Mouse (Mus musculus): ENCODE measurements around the gene Mpzl3. TPM values are rescaled to one million over a fixed set of nuclear protein-coding genes. Genes with fewer than 3 reads are reported as not detected.
A peak's percentile ranks its signal among the peaks of the same experiment; 100 is the strongest.
"Not testable (repeated sequence)": the region's sequence is repeated elsewhere in the genome, so short reads cannot be mapped to it uniquely, and the experiment has no call there.

Gene Mpzl3
- total and polyA plus RNA-seq, 2 experiments from 2014 or later = 1.2 to 1.8 TPM

DNA sequence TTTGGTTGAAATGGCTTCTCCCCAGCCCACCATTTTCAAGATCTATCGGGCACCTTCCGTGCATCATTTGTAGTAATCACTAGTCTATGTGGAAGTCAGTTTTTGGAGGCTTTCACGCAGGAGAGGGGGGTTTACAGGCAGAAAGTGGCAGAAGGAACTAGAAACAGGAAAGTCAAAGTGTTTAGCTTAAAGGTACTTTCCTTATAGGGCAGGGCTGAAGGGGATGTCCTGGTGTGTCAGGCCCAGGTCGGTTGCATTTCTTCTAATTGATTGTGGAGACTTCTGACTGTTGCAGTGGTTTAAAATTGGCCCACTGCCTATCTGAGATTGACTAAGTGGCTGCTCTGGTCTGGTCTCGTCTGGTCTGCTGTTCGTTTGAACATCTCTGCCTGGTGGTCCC is 24.6 kb upstream of the Mpzl3 start:
- no peak for ATAC-seq
- no peak for TF ChIP-seq CTCF (IDR thresholded peaks at IDR 0.05; ENCODE audit: low read depth)

DNA sequence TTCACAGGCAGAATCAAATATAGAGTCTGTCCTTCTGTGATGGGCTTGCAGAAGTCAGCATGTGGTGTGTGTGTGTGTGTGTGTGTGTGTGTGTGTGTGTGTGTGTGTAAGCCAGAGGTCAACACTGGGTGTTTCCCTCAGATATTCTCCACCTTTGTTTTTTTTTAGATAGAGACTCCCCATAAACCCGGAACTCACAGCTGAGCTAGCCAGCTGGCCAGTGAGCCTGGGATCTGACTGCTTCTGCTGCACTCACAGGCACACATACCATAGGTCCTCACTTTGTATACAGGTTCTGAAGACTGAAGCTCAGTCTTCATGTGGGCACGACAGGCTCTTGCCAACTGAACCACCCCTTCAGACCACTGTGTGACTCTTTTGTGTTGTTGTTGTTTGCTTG is 22.7 kb upstream of the Mpzl3 start:
- no peak for ATAC-seq
- DNase-seq (ENCODE audit: low spot score) = no peak
- Histone ChIP-seq H3K4me3 (ENCODE audit: low read length) (no peak overlapping the region), H3K36me3 (ENCODE audit: insufficient read depth, low read length) (no peaks in the 10 kb centered on the region), H3K4me1 (ENCODE audit: insufficient read depth, low read length) (no peaks in the 10 kb centered on the region), H3K9me3 (ENCODE audit: low read length) (no peaks in the 10 kb centered on the region), H3K27me3 (ENCODE audit: insufficient read depth, low read length) (no peaks in the 10 kb centered on the region), H3K4me2 (ENCODE audit: low read depth, low read length) (no peak overlapping the region), H3K9ac (replicated peaks; ENCODE audit: low read length) (no peak overlapping the region), H3K27ac (no peak overlapping the region)
- WGBS = 73% methylated on average over 2 of the region's 2 CpGs
- TF ChIP-seq CTCF (IDR thresholded peaks at IDR 0.05; ENCODE audit: low read depth) = no peak

More for the DNA sequence above, 24.6 kb upstream of the Mpzl3 start:
- Histone ChIP-seq H3K4me2 (ENCODE audit: low read depth, low read length) (no peak overlapping the region), H3K4me1 (ENCODE audit: insufficient read depth, low read length) (no peaks in the 10 kb centered on the region), H3K4me3 (ENCODE audit: low read length) (no peak overlapping the region), H3K27ac (no peak overlapping the region), H3K36me3 (ENCODE audit: insufficient read depth, low read length) (no peaks in the 10 kb centered on the region), H3K27me3 (ENCODE audit: insufficient read depth, low read length) (no peaks in the 10 kb centered on the region), H3K9me3 (ENCODE audit: low read length) (no peaks in the 10 kb centered on the region), H3K9ac (replicated peaks; ENCODE audit: low read length) (no peak overlapping the region)
- no peak for DNase-seq (ENCODE audit: low spot score)
- 71% methylated on average over 6 of the region's 6 CpGs for WGBS

DNA sequence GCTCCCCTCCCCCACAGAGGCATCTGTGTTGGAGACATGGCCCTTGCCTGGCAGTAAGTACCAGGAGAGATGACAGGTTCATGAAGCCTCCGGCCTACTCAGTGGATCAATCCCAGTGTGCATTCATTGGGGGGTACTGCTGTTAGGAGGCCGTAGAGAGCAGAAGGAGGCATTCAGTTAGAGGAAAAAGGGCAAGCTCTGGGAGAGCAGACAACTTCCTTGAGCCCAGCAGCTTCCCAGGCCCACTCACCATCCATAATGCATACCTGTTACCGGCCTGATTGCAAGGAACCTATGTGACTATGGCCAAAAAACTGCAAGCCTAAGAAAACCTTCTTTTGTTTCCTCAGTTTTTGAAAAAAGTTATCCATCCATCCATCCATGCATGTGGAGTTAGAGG is 20.5 kb upstream of the Mpzl3 start:
- Histone ChIP-seq H3K4me3 (ENCODE audit: low read length) (no peak overlapping the region), H3K4me2 (ENCODE audit: low read depth, low read length) (no peak overlapping the region), H3K27ac (no peak overlapping the region), H3K4me1 (ENCODE audit: insufficient read depth, low read length) (no peaks in the 10 kb centered on the region), H3K27me3 (ENCODE audit: insufficient read depth, low read length) (peaks cover 4% of the 10 kb centered on the region; the same call in 1 of the 2 replicates), H3K9ac (replicated peaks; ENCODE audit: low read length) (no peak overlapping the region), H3K36me3 (ENCODE audit: insufficient read depth, low read length) (no peaks in the 10 kb centered on the region), H3K9me3 (ENCODE audit: low read length) (no peaks in the 10 kb centered on the region)
- ATAC-seq = no peak
- DNase-seq (ENCODE audit: low spot score) = no peak
- 74% methylated on average over 3 of the region's 3 CpGs for WGBS
- TF ChIP-seq CTCF (IDR thresholded peaks at IDR 0.05; ENCODE audit: low read depth) = no peak

DNA sequence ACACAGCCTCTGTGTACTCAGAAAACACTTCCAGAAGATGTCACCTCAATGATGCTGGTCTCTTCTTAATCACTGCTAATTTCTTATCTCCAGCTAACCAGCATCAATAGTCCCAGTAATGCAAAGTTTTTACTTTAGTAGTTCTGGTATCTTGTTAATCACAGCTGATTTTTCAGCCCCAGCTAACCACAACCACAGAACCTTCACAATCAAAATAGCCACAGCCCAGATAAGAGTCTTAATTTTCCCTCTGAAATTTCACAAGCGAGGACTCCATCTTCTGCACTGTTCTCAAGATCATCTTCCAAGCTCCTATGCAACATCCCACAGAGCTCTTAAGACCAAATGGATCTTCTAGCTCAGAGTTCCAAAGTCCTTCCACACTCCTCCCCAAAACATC is 17.2 kb upstream of the Mpzl3 start:
- H3K4me2 ChIP-seq (ENCODE audit: low read depth, low read length); H3K9me3 ChIP-seq (ENCODE audit: low read length); DNase-seq (ENCODE audit: low spot score); H3K4me1 ChIP-seq (ENCODE audit: insufficient read depth, low read length); ATAC-seq; H3K9ac ChIP-seq (replicated peaks; ENCODE audit: low read length); H3K27ac ChIP-seq; H3K4me3 ChIP-seq (ENCODE audit: low read length); H3K36me3 ChIP-seq (ENCODE audit: insufficient read depth, low read length): not testable (repeated sequence)
- peaks cover 34% of the 10 kb centered on the region for H3K27me3 ChIP-seq (ENCODE audit: insufficient read depth, low read length)
- 89% methylated on average over 1 of the region's 1 CpGs for WGBS

DNA sequence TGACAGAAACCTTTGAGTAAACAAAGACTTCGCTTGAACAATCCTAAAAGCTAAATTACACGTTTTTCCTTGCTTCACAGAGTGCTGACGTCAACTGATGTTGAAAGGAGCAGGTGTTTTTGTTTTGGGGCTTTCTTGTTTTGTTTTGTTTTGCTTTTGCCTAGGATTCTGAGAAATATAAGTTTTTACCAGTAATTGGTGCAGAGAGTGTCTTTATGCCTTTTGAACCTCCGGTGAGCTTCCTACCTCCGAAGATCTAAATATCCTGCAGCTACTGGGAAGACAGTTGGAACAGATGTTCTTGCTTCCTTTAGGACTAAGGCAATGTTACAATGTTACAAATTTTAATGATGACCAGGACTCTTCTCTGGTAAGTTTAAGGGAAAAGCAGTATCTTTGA is 15.5 kb upstream of the Mpzl3 start, which contains the start of gene Mpzl2:
Mpzl2 (plus strand) TSS at position 301 of the 400 bp plus-strand sequence.
- ATAC-seq (no peak), DNase-seq (ENCODE audit: low spot score) (no peak)
- Histone ChIP-seq H3K9me3 (ENCODE audit: low read length) (no peaks in the 10 kb centered on the region), H3K27me3 (ENCODE audit: insufficient read depth, low read length) (peaks cover 47% of the 10 kb centered on the region), H3K4me3 (ENCODE audit: low read length) (no peak within 1 kb of the TSS), H3K27ac (no peak within 1 kb of the TSS), H3K9ac (replicated peaks; ENCODE audit: low read length) (no peak within 1 kb of the TSS), H3K36me3 (ENCODE audit: insufficient read depth, low read length) (no peaks in the 10 kb centered on the region), H3K4me1 (ENCODE audit: insufficient read depth, low read length) (no peaks in the 10 kb centered on the region; the same call in 1 of the 2 replicates), H3K4me2 (ENCODE audit: low read depth, low read length) (0 out of 2 replicates have a peak within 1 kb of the TSS, but pooled peaks have one; percentile 13)
- TF ChIP-seq CTCF (IDR thresholded peaks at IDR 0.05; ENCODE audit: low read depth) = no peak
- WGBS = 68% methylated on average over 5 of the region's 5 CpGs

DNA sequence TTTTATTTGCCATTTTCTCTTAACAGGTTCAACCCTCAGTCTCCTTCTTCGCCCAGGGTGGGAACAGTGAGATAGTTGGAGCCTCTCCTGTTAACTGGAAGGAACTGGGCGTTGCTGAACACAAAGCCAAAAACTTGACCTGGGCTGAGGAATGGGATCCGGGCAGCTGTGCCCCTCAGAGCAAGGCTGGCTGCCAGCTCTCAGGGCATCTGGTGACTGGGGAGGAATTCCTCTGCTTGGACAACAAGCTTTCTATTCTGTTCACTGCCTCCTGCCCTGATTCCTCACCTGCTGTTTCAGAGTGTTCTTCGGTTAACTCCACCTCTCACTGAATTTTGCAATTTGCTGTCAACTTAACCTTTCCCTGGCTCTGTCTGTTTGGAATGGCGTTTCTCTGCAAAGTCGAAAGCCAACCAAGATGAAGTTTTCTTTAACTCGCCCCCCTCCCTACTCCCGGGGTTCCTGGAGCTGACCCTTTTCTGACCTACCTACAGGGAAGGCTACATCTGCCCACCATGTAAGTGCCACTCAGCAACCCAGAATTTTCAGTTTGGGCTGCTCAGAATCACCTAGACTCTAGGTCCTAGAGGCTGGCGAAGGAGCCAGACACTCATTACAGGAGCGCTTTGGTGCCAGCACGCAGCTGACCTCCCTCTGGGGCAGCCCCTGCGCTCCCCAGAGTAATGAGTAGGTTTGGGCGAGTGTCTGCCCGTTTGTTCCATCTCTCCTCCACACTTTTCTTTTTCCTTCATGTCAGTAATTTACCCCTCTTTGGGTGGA is 14.7 kb upstream of the Mpzl3 start:
- 15% methylated on average over 14 of the region's 14 CpGs for WGBS
- H3K27ac ChIP-seq = no peak overlapping the region
- 0 out of 2 replicates have a peak overlapping the region, but pooled peaks have one; percentile 13 for H3K4me2 ChIP-seq (ENCODE audit: low read depth, low read length)
- no peaks in the 10 kb centered on the region for H3K36me3 ChIP-seq (ENCODE audit: insufficient read depth, low read length)
- TF ChIP-seq CTCF (IDR thresholded peaks at IDR 0.05; ENCODE audit: low read depth) = no peak
- DNase-seq (ENCODE audit: low spot score) = no peak
- no peaks in the 10 kb centered on the region; the same call in 1 of the 2 replicates for H3K4me1 ChIP-seq (ENCODE audit: insufficient read depth, low read length)
- H3K9me3 ChIP-seq (ENCODE audit: low read length) = no peaks in the 10 kb centered on the region
- H3K4me3 ChIP-seq (ENCODE audit: low read length) = no peak overlapping the region
- peaks cover 47% of the 10 kb centered on the region for H3K27me3 ChIP-seq (ENCODE audit: insufficient read depth, low read length)
- no peak overlapping the region for H3K9ac ChIP-seq (replicated peaks; ENCODE audit: low read length)
- ATAC-seq = no peak
